Mouse (Mus musculus) erythroblast, embryonic 14.5 days (primary cell): ENCODE data around the gene Tdrd3.

Experiments
- GATA1 ChIP-seq: IDR thresholded peaks from 2 replicates; pipeline ENCODE4 v1.6.1; 2012; ENCODE audit warnings: low read length, inconsistent platforms, mixed read lengths
- TAL1 ChIP-seq: IDR thresholded peaks from 3 replicates; pipeline ENCODE4 v1.6.1; 2012; ENCODE audit warnings: low read length, inconsistent platforms, mixed read lengths

DNA sequence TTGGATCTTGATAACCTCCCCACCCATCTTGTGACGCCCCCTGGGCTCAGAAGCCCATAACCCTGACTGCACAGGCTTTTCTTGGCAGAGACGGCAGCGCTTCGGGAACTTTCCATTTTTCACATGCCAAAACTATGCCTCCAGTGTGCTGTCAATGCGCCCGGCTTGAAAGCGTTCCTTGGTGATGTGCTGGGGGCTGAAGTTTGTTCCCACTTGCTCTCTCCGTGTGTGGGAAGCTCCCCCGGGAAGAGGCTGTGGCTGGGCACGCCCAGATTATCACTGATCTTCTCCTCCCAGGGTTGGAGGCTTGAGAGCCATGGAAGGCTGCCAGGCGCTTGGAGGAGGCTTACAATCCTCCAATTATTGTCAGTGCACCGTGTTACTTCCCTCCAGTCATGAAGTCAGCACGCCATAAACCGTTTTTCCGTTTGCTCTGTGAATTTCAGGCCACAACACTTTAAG lies 152.0 kb downstream of the Tdrd3 start:
- TF ChIP-seq GATA1 (no peak), TAL1 (no peak)
